Comparison of ENCODE assay signal across 8 mouse cellular contexts in the genomic region with DNA sequence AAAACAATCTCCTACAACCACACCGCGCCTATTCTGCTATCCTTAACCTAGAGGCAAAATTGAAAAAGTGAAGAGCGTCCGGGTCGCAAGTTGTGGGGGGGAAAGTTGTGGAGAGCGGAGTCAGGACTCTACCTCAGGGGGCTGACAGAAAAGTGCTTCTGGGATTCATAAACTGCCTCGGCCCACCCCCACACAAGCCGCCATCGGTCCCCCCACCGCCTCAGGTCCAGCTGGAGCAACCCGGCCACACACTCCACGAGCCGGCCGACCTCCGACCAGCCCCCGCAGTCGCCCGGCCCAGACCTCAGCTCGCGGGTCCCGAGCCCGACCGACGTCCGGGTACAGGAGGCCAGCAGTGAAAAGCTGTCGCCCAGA. TPM values are rescaled to one million over a fixed set of nuclear protein-coding genes. Genes with fewer than 3 reads are reported as not detected.
DNase-seq lines count a peak whose midpoint lies in the region; ATAC-seq lines count a peak whose summit lies in the region.

No protein-coding gene starts in this region.

- H3K4me1 ChIP-seq in kidney, embryonic 15.5 days = peaks cover 14% of the 10 kb centered on the region
- peaks cover 21% of the 10 kb centered on the region for H3K4me1 ChIP-seq in hindbrain, embryonic 15.5 days (replicated peaks)
- peaks cover 17% of the 10 kb centered on the region for H3K4me1 ChIP-seq in midbrain, embryonic 16.5 days (ENCODE audit: control insufficient read depth, insufficient read depth, low read length)

- DNase-seq in kidney, adult 8-10 months = no peak
- DNase-seq in c-Kit-positive CD71-negative TER-119-negative erythroid progenitor cells, embryonic 14.5 days (ENCODE audit: low read depth) = peak; percentile 3
- no peak for DNase-seq in left cerebral cortex, adult 11 months (ENCODE audit: low spot score)
- DNase-seq in kidney, postnatal 36 days = no peak
- no peak for DNase-seq in Muller cell, postnatal 12 days (ENCODE audit: inconsistent ontology term)

- WGBS in kidney, embryonic 15.5 days = under 1% methylated on average over 26 of the region's 26 CpGs
- WGBS in hindbrain, embryonic 15.5 days = under 1% methylated on average over 26 of the region's 26 CpGs
- under 1% methylated on average over 26 of the region's 26 CpGs for WGBS in midbrain, embryonic 16.5 days

- peak overlapping the region; percentile 92 for H3K27ac ChIP-seq in kidney, embryonic 15.5 days
- peak overlapping the region; percentile 94 for H3K27ac ChIP-seq in hindbrain, embryonic 15.5 days (replicated peaks)
- peak overlapping the region; percentile 75 for H3K27ac ChIP-seq in midbrain, embryonic 16.5 days (ENCODE audit: low read length)

- no peaks in the 10 kb centered on the region for H3K9me3 ChIP-seq in kidney, embryonic 15.5 days (replicated peaks)
- H3K9me3 ChIP-seq in hindbrain, embryonic 15.5 days = no peaks in the 10 kb centered on the region
- no peaks in the 10 kb centered on the region for H3K9me3 ChIP-seq in midbrain, embryonic 16.5 days (replicated peaks; ENCODE audit: control insufficient read depth, low read length, poor library complexity, severe bottlenecking)

- peak overlapping the region; percentile 81 for H3K9ac ChIP-seq in kidney, embryonic 15.5 days
- peak overlapping the region; percentile 66 for H3K9ac ChIP-seq in hindbrain, embryonic 15.5 days
- H3K9ac ChIP-seq in midbrain, embryonic 16.5 days (ENCODE audit: low read depth, low read length) = peak overlapping the region; percentile 73

- H3K36me3 ChIP-seq in kidney, embryonic 15.5 days = no peaks in the 10 kb centered on the region; the same call in 1 of the 2 replicates
- H3K36me3 ChIP-seq in hindbrain, embryonic 15.5 days = no peaks in the 10 kb centered on the region
- no peaks in the 10 kb centered on the region for H3K36me3 ChIP-seq in midbrain, embryonic 16.5 days (ENCODE audit: control insufficient read depth, insufficient read depth, low read length)

- peak overlapping the region; percentile 59 for H3K4me2 ChIP-seq in kidney, embryonic 15.5 days
- H3K4me2 ChIP-seq in hindbrain, embryonic 15.5 days = peak overlapping the region; percentile 66
- peak overlapping the region; percentile 84 for H3K4me2 ChIP-seq in midbrain, embryonic 16.5 days (ENCODE audit: low read length)

- H3K27me3 ChIP-seq in kidney, embryonic 15.5 days = no peaks in the 10 kb centered on the region
- H3K27me3 ChIP-seq in hindbrain, embryonic 15.5 days = no peaks in the 10 kb centered on the region
- no peaks in the 10 kb centered on the region for H3K27me3 ChIP-seq in midbrain, embryonic 16.5 days (ENCODE audit: control insufficient read depth, insufficient read depth, low read depth, low read length)

- peak; percentile 74 for ATAC-seq in kidney, embryonic 15.5 days (replicated peaks; ENCODE audit: low FRiP score)
- ATAC-seq in hindbrain, embryonic 15.5 days (ENCODE audit: low FRiP score, low read depth) = no peak; the same call in 1 of the 2 replicates
- ATAC-seq in midbrain, embryonic 16.5 days = peak; percentile 77

- H3K4me3 ChIP-seq in kidney, embryonic 15.5 days (replicated peaks) = peak overlapping the region; percentile 72
- peak overlapping the region; percentile 61 for H3K4me3 ChIP-seq in hindbrain, embryonic 15.5 days
- peak overlapping the region; percentile 78 for H3K4me3 ChIP-seq in midbrain, embryonic 16.5 days (ENCODE audit: low read depth, low read length)

RNA-seq across cellular contexts. Expression of a gene that starts 0.4 kb away (rescaled TPM):
- polyA plus RNA-seq in kidney, embryonic 15.5 days (2015; fragmentation: Nextera tagmentation; extraction: Ambion mirVana) = 27.4 and 30.5 TPM in 2 replicates
- 11.5 and 17.9 TPM in 2 replicates for polyA plus RNA-seq in hindbrain, embryonic 15.5 days (2015; fragmentation: Nextera tagmentation; extraction: Ambion mirVana)
- polyA plus RNA-seq in midbrain, embryonic 16.5 days (2015; fragmentation: Nextera tagmentation; extraction: Ambion mirVana) = 12.9 and 14.3 TPM in 2 replicates

RNA-seq across cellular contexts. Expression of a gene that starts 0.5 kb away (rescaled TPM):
- polyA plus RNA-seq in kidney, embryonic 15.5 days (2015; fragmentation: Nextera tagmentation; extraction: Ambion mirVana) = 46.4 and 50.4 TPM in 2 replicates
- 44.9 and 45.1 TPM in 2 replicates for polyA plus RNA-seq in hindbrain, embryonic 15.5 days (2015; fragmentation: Nextera tagmentation; extraction: Ambion mirVana)
- 43.8 and 45.7 TPM in 2 replicates for polyA plus RNA-seq in midbrain, embryonic 16.5 days (2015; fragmentation: Nextera tagmentation; extraction: Ambion mirVana)
